Mouse (Mus musculus) cerebellum, adult 11-12 months (tissue): ENCODE measurements at regions not wholly inside any gene's neighbourhood (a gene's known extent, or its start where the extent isn't known, plus 50 kb on each side); places are given as distances from the start of the nearest gene placed in this dataset.

Experiments
- DNase-seq: peaks from one replicate; pipeline ENCODE4 v3.0.0; 2022

- DNase-seq = no peak
Observed at GRCm38 (mm10) chr16:74739194-74740135, 327.8 kb upstream of the Robo2 start.

- no peak for DNase-seq
Observed at GRCm38 (mm10) chr16:74732940-74733776, 321.5 kb upstream of the Robo2 start.

- no peak for DNase-seq
Observed at GRCm38 (mm10) chr16:74730169-74730794, 318.7 kb upstream of the Robo2 start.

- DNase-seq = no peak
Observed at GRCm38 (mm10) chr16:74723217-74723616, 311.6 kb upstream of the Robo2 start.

- no peak for DNase-seq
Observed at GRCm38 (mm10) chr16:74718154-74718553, 306.5 kb upstream of the Robo2 start.

- DNase-seq = no peak
Observed at GRCm38 (mm10) chr16:74717622-74718021, 306.0 kb upstream of the Robo2 start.

- no peak for DNase-seq
Observed at GRCm38 (mm10) chr16:74714950-74715349, 303.3 kb upstream of the Robo2 start.

- no peak for DNase-seq
Observed at GRCm38 (mm10) chr16:74712515-74712914, 300.9 kb upstream of the Robo2 start.

GRCm38 (mm10) chr16:74702067-74702466 is 290.4 kb upstream of the Robo2 start:
- DNase-seq = no peak

- no peak for DNase-seq
Observed at GRCm38 (mm10) chr16:74683371-74683770, 271.7 kb upstream of the Robo2 start.

- DNase-seq = no peak
Observed at GRCm38 (mm10) chr16:74675586-74675985, 264.0 kb upstream of the Robo2 start.

GRCm38 (mm10) chr16:74671466-74671865 is 259.8 kb upstream of the Robo2 start:
- no peak for DNase-seq

GRCm38 (mm10) chr16:74664337-74664736 is 252.7 kb upstream of the Robo2 start:
- DNase-seq = no peak

- no peak for DNase-seq
Observed at GRCm38 (mm10) chr16:74651244-74651643, 239.6 kb upstream of the Robo2 start.

GRCm38 (mm10) chr16:74649207-74649606 is 237.6 kb upstream of the Robo2 start:
- DNase-seq = no peak

- DNase-seq = no peak
Observed at GRCm38 (mm10) chr16:74648384-74648783, 236.8 kb upstream of the Robo2 start.

GRCm38 (mm10) chr16:74644750-74645366 is 233.2 kb upstream of the Robo2 start:
- DNase-seq = no peak

GRCm38 (mm10) chr16:74639805-74640204 is 228.2 kb upstream of the Robo2 start:
- no peak for DNase-seq

- no peak for DNase-seq
Observed at GRCm38 (mm10) chr16:74637638-74638037, 226.0 kb upstream of the Robo2 start.

GRCm38 (mm10) chr16:74625783-74626182 is 214.2 kb upstream of the Robo2 start:
- no peak for DNase-seq

GRCm38 (mm10) chr16:74612072-74612471 is 200.4 kb upstream of the Robo2 start:
- DNase-seq = no peak

- no peak for DNase-seq
Observed at GRCm38 (mm10) chr16:74609564-74609963, 197.9 kb upstream of the Robo2 start.

- DNase-seq = no peak
Observed at GRCm38 (mm10) chr16:74598361-74598760, 186.7 kb upstream of the Robo2 start.
